Mouse (Mus musculus) heart, embryonic 13.5 days (tissue): ENCODE results near the gene Mfap3l. TPM values are rescaled to one million over a fixed set of nuclear protein-coding genes. Genes with fewer than 3 reads are reported as not detected.

Experiments used
- ATAC-seq: fragments of 200-750 bp; cut with Nextera tagmentation; 2 replicates; pipeline ENCODE4 v1.8.0; 2017; ENCODE audit warnings: moderate TSS enrichment; ENCODE audit not compliant: insufficient number of reproducible peaks, low FRiP score, low TSS enrichment; ENCODE audit errors: extremely low read depth
- H3K27ac ChIP-seq: fragments of 300-500 bp; sonication (generic); replicated peaks from 2 replicates; pipeline ENCODE4 v1.5.1; 2015; ENCODE audit warnings: moderate library complexity, mild to moderate bottlenecking, inconsistent platforms
- H3K27me3 ChIP-seq: fragments of 300-500 bp; sonication (generic); replicated peaks from 2 replicates; pipeline ENCODE4 v1.6.1; 2015; ENCODE audit warnings: mild to moderate bottlenecking, inconsistent platforms
- H3K36me3 ChIP-seq: fragments of 300-500 bp; sonication (generic); 2 replicates; pipeline ENCODE4 v1.6.1; 2015; ENCODE audit warnings: mild to moderate bottlenecking, inconsistent platforms
- H3K4me1 ChIP-seq: fragments of 300-500 bp; sonication (generic); 2 replicates; pipeline ENCODE4 v1.6.1; 2015; ENCODE audit warnings: inconsistent platforms
- H3K4me2 ChIP-seq: fragments of 300-500 bp; sonication (generic); 2 replicates; pipeline ENCODE4 v1.6.1; 2015; ENCODE audit warnings: inconsistent platforms, mild to moderate bottlenecking, moderate library complexity
- H3K4me3 ChIP-seq: fragments of 300-500 bp; sonication (generic); 2 replicates; pipeline ENCODE4 v1.5.1; 2015; ENCODE audit warnings: moderate library complexity, mild to moderate bottlenecking, inconsistent platforms
- H3K9ac ChIP-seq: fragments of 300-500 bp; sonication (generic); 2 replicates; pipeline ENCODE4 v1.6.1; 2015; ENCODE audit warnings: inconsistent platforms, mild to moderate bottlenecking, moderate library complexity
- H3K9me3 ChIP-seq: fragments of 300-500 bp; sonication (generic); 2 replicates; pipeline ENCODE4 v1.6.1; 2016; ENCODE audit warnings: inconsistent platforms
- WGBS: fragments of 180-500 bp; shearing (Covaris S2); methylation state at CpG from one replicate; pipeline ENCODE4 v1.1.7; 2015; ENCODE audit warnings: mixed read lengths; 5-methylcytosine and 5-hydroxymethylcytosine counted together
- polyA plus RNA-seq: library from polyadenylated mRNA; unstranded; fragments of >200 nt; fragmentation: Nextera tagmentation; extraction: Ambion mirVana; gene quantifications from 2 replicates; pipeline ENCODE4 v1.2.1, GENCODE M21; 2015

Mfap3l gene
- polyA plus RNA-seq, 1 experiment from 2014 or later: 0.64 TPM

DNA sequence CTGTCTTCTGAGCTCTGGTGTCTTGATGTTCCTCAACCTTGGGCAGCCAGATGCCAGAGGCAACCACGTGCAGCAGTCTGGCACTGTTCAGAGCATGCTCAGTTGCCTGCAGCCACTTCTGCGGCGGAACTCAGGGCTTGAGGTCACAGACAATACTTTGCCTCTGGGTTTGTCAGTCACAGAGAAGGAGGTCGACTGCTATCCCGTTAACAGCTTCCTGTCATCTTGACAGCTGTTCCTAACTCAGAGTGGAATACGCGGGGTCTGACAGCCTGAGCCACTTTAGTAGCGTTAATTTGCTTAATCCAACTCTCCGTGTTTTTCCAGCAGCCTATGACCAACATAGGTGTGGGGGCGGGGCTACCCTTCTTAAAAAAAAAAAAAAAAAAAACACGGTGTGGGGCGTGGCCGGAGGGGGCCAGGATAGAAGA is 1.1 kb upstream of the Mfap3l start:
- H3K27me3 ChIP-seq: peaks cover 24% of the 10 kb centered on the region
- peak overlapping the region; percentile 95 for H3K4me2 ChIP-seq
- no peak overlapping the region; the same call in 1 of the 2 replicates for H3K9ac ChIP-seq
- ATAC-seq: no peak
- WGBS: 0% methylated on average over 13 of the region's 13 CpGs
- peak overlapping the region; percentile 74 for H3K4me3 ChIP-seq
- H3K9me3 ChIP-seq: no peaks in the 10 kb centered on the region
- no peaks in the 10 kb centered on the region for H3K36me3 ChIP-seq
- peaks cover 13% of the 10 kb centered on the region for H3K4me1 ChIP-seq
- H3K27ac ChIP-seq: no peak overlapping the region

DNA sequence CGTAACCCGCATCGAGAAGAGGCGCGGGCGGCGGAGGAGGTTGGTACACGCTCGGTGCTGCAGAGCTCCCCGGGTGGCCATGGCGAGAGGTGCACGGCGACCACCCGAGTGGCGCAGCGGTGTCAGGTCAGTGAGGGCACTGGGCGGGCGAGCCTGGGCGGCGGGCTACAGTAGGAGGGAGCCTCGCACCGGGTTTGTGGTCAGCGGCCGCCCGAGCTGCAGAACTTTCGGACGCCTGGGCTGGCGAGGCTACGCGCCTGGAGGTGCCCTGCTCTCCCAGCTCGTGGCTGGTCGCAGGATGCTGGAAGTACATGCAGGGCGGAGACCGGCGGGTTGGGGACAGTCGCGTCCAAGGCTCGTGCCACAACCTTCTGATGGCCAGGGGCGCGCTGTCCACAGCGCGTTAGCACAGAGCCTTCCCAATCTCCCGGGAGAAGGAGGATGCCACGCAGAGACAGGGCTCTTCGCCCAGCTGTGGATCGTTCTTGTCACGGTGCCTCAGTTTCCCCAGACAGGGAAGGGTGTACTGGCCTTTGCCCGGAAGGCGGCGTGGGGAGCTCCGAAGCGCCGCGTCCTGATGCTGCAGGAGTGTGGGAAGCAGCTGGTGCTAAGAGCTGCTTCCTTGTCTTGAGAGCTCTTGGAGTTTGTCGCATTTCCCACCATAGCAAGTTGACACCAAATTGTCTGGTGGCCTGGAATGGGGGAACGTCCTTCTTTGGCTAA is 467 bp downstream of the Mfap3l start:
- WGBS: under 1% methylated on average over 56 of the region's 56 CpGs
- peak; percentile 34; the same call in 1 of the 2 replicates for ATAC-seq
- H3K9me3 ChIP-seq: no peaks in the 10 kb centered on the region
- H3K4me2 ChIP-seq: peak overlapping the region; percentile 95
- H3K4me3 ChIP-seq: peak overlapping the region; percentile 74
- H3K27ac ChIP-seq: peak overlapping the region; percentile 39; the same call in 1 of the 2 replicates
- peaks cover 24% of the 10 kb centered on the region for H3K27me3 ChIP-seq
- peaks cover 13% of the 10 kb centered on the region for H3K4me1 ChIP-seq
- peak overlapping the region; percentile 81 for H3K9ac ChIP-seq
- H3K36me3 ChIP-seq: no peaks in the 10 kb centered on the region

DNA sequence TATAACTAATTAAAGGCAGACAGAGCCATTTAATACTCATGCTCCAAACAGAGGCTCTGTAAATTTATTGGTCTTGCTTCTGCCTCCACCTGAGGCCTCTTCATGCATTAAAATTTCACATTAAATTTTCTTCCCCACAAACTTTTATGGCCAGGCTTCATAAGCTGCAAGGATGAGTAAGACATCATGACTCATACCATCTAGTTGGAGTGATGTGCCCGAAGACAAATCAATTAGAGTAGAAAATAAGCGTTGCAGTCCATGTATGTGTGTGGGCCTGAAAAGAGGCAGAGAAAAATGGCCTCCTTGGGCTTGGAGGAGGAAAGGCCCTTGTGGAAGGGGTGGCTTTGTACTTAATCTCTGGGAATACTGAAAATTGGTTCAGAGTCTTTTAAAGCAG is 2.3 kb downstream of the Mfap3l start:
- ATAC-seq: no peak
- Histone ChIP-seq H3K9ac (no peak overlapping the region), H3K4me3 (no peak overlapping the region), H3K4me1 (peaks cover 13% of the 10 kb centered on the region), H3K27me3 (peaks cover 14% of the 10 kb centered on the region), H3K27ac (no peak overlapping the region), H3K9me3 (no peaks in the 10 kb centered on the region), H3K4me2 (no peak overlapping the region), H3K36me3 (no peaks in the 10 kb centered on the region)
- WGBS: 79% methylated on average over 2 of the region's 2 CpGs

DNA sequence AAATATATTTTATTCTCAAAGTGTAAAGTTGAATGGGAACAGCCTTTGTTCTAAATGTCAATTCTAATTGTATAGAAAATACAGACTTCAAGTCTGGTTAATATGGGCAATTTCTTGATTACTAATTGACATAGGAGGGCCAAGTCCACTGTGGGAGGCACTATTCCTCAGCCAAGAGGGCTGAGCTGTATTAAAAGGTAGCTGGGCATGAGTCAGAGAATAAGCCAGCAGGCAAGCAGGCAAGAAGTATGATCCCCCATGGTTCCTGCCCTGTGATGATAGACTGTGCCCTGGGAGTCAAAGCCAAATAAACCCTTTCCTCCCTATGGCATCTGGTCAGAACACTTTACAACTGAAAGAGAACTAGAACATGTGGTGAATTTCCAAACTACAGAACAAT is 3.2 kb downstream of the Mfap3l start:
- Histone ChIP-seq H3K4me2 (no peak overlapping the region), H3K27ac (no peak overlapping the region), H3K36me3 (no peaks in the 10 kb centered on the region), H3K4me1 (peaks cover 13% of the 10 kb centered on the region), H3K4me3 (no peak overlapping the region), H3K27me3 (peaks cover 5% of the 10 kb centered on the region; the same call in 1 of the 2 replicates), H3K9ac (no peak overlapping the region), H3K9me3 (no peaks in the 10 kb centered on the region)
- ATAC-seq: no peak

DNA sequence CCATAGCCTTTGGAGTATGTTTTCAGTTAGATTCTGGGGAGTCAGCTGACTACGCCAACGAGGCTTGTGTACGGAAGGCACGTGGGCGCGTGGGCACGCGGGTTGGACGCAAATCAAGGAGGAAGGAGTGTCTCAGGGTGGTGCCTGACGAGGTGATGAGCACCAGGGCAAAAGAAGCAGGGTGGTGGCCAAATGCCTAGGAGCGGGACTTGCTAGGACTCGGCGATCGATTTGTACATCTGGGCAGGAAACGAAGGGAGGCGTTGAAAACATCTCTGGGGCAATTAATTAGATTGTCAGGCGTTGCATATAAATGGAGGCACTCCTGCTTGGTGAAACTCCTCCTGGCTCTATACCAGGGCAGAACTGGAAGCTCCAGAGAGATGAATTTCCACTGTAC is 7.4 kb downstream of the Mfap3l start:
- no peaks in the 10 kb centered on the region for H3K27me3 ChIP-seq
- no peaks in the 10 kb centered on the region for H3K36me3 ChIP-seq
- no peak overlapping the region for H3K4me3 ChIP-seq
- H3K9ac ChIP-seq: no peak overlapping the region
- no peaks in the 10 kb centered on the region for H3K9me3 ChIP-seq
- H3K4me2 ChIP-seq: no peak overlapping the region
- WGBS: 83% methylated on average over 17 of the region's 17 CpGs
- no peak for ATAC-seq
- H3K27ac ChIP-seq: no peak overlapping the region
- H3K4me1 ChIP-seq: no peaks in the 10 kb centered on the region

DNA sequence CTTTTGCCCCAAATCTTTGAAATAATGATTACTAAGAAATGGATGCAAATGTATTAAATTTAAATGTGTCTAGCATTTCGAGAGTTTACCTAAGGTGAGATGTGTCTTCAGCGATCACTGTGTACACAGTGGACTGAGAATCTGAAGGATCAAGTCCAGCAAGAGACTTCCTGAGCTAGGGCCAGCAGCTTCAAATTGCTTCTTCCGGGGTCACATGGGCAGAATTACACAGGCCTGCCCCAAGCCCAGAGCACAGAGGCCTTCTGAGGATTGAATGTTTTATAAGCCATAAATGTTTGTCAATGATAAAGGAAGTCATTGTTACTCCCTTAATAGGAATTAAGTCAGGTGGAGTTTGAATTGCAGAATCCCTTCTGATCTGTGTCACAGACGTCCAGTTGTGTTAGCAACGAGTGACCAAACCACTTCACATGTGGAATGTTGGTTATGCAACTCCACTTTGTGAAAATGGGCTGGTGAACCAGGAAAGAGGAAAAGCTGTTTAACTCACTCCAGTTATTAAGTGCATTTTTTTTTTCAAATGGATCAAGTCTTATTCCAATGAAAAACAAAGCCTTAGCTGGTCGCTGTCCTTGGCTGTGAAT is 10.9 kb downstream of the Mfap3l start:
- Histone ChIP-seq H3K4me3 (no peak overlapping the region), H3K27me3 (no peaks in the 10 kb centered on the region), H3K27ac (no peak overlapping the region), H3K9ac (no peak overlapping the region), H3K9me3 (no peaks in the 10 kb centered on the region), H3K4me1 (no peaks in the 10 kb centered on the region), H3K36me3 (no peaks in the 10 kb centered on the region), H3K4me2 (no peak overlapping the region)
- 74% methylated on average over 6 of the region's 6 CpGs for WGBS
- no peak for ATAC-seq

DNA sequence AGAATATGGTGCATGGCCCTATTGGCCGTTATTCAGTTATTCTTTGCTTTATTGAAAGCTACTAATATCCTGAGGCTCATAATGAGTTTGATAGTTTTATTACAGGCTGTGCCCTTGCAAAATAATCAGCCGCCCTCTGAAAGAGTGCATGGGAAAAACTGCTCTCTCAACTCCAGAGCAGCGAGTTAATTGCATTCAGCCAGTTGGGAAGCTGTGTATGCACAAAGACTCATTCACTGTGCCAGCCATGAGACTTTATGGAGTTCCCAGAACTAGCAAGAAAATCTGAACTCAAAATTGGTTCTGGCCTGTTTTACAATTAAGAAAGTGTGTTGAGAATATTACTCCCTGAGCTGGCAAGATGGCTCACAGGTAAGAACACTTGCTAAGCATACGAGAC is 12.5 kb downstream of the Mfap3l start:
- no peak overlapping the region for H3K4me2 ChIP-seq
- 82% methylated on average over 4 of the region's 4 CpGs for WGBS
- ATAC-seq: no peak
- H3K4me3 ChIP-seq: no peak overlapping the region
- no peak overlapping the region for H3K9ac ChIP-seq
- H3K9me3 ChIP-seq: no peaks in the 10 kb centered on the region
- no peak overlapping the region for H3K27ac ChIP-seq
- H3K4me1 ChIP-seq: no peaks in the 10 kb centered on the region
- H3K27me3 ChIP-seq: no peaks in the 10 kb centered on the region
- no peaks in the 10 kb centered on the region for H3K36me3 ChIP-seq

DNA sequence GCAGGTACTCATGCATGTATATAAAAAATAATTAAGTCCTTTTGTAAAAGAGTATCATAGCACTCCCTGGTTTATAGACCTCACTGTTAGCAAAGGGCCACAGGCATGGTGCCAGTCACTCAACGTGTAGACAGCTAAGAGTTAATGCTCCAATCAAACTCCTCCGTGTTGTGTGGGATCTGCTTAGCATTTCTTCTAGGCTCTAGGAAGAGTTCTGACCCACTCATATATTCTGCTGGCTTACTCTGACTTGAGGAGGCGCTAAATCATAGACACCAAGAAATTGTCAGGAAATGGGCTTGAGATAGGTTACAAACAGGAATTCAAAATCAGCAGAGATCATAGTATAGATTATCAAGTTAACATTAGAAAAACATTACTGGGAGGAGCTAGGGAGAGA is 13.3 kb downstream of the Mfap3l start:
- H3K36me3 ChIP-seq: no peaks in the 10 kb centered on the region
- H3K4me1 ChIP-seq: no peaks in the 10 kb centered on the region
- no peak overlapping the region for H3K4me2 ChIP-seq
- ATAC-seq: no peak
- H3K9ac ChIP-seq: no peak overlapping the region
- no peaks in the 10 kb centered on the region for H3K9me3 ChIP-seq
- no peaks in the 10 kb centered on the region for H3K27me3 ChIP-seq
- no peak overlapping the region for H3K4me3 ChIP-seq
- WGBS: 66% methylated on average over 3 of the region's 3 CpGs
- no peak overlapping the region for H3K27ac ChIP-seq

DNA sequence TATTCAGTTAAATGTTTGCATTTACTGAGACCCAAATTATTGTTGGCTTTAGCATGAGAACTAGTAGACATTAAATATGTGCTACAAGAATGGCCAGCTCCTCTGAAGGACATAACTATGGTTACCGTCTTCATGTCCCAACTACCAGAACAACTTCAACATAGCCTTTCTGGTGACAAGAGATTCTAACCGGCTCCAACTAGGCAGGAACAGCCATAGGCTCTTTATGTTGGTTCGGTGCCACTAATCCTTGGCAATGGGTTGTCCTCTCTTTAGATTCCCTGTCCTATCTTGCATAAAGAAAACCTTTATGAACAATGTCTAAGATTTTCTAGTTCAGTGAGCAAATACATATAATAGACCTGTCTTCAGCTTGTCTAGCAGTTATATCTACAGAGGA is 14.7 kb downstream of the Mfap3l start:
- H3K36me3 ChIP-seq: no peaks in the 10 kb centered on the region
- 83% methylated on average over 3 of the region's 3 CpGs for WGBS
- ATAC-seq: no peak
- no peak overlapping the region for H3K4me3 ChIP-seq
- no peaks in the 10 kb centered on the region for H3K9me3 ChIP-seq
- H3K4me1 ChIP-seq: no peaks in the 10 kb centered on the region
- no peak overlapping the region for H3K27ac ChIP-seq
- no peaks in the 10 kb centered on the region for H3K27me3 ChIP-seq
- H3K9ac ChIP-seq: no peak overlapping the region
- H3K4me2 ChIP-seq: no peak overlapping the region

DNA sequence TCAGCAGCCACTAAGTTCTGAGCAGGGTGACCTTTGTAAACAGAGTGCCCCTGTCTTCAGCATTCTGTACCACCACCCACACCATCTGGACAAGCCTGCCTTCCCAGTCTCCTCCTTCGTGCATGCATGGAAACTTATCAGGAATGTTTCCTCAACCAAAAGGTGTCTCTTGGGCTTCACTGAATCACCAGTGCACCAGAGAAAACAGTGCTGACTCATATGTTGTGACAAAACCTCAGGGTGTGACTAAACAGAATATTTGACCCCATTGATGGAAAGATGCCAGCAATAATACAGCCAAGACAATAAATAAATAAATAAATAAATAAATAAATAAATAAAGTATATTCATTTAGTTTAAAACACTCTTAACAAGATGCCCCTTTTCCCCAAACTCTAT is 16.5 kb downstream of the Mfap3l start:
- 34% methylated on average over 1 of the region's 1 CpGs for WGBS
- no peaks in the 10 kb centered on the region for H3K9me3 ChIP-seq
- no peaks in the 10 kb centered on the region for H3K4me1 ChIP-seq
- H3K9ac ChIP-seq: no peak overlapping the region
- ATAC-seq: no peak
- H3K4me3 ChIP-seq: no peak overlapping the region
- H3K27ac ChIP-seq: no peak overlapping the region
- H3K27me3 ChIP-seq: no peaks in the 10 kb centered on the region
- H3K36me3 ChIP-seq: no peaks in the 10 kb centered on the region
- H3K4me2 ChIP-seq: no peak overlapping the region

DNA sequence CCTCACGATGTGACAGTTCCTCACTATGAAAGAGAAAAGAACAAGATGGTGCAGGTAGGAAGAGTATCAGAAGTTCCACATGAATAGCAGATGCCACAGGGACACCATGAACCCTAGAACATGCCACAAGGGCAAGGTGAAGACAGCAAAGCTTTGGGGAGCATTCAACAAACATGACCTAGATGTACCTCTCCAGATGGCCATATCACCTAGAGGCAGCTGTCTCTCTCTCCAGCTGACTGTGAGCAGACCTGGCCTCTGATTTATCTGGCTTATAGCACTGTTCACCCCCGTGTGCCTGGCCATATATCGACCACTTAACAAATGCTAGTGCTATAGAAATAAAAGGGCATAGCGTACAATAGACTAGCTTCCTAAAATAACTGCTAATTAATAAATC is 17.5 kb downstream of the Mfap3l start:
- Histone ChIP-seq H3K9ac (no peak overlapping the region), H3K27ac (no peak overlapping the region), H3K36me3 (no peaks in the 10 kb centered on the region), H3K4me3 (no peak overlapping the region), H3K9me3 (no peaks in the 10 kb centered on the region), H3K27me3 (no peaks in the 10 kb centered on the region), H3K4me2 (no peak overlapping the region), H3K4me1 (no peaks in the 10 kb centered on the region)
- ATAC-seq: no peak
- 70% methylated on average over 4 of the region's 4 CpGs for WGBS
